Mouse (Mus musculus) spleen, adult 2 months (tissue): ENCODE results near the gene Plekhg5.

Experiments
- CTCF ChIP-seq: fragments of 200-500 bp; IDR thresholded peaks from 2 replicates; pipeline ENCODE4 v1.5.1; 2011; ENCODE audit warnings: mild to moderate bottlenecking, inconsistent platforms; ENCODE audit not compliant: insufficient read depth, insufficient read length, insufficient replicate concordance; ENCODE audit errors: extremely low read depth
- POLR2A ChIP-seq: fragments of 200-500 bp; IDR thresholded peaks from 2 replicates; pipeline ENCODE4 v1.6.1; 2011; ENCODE audit warnings: low read depth, low read length, inconsistent platforms

DNA sequence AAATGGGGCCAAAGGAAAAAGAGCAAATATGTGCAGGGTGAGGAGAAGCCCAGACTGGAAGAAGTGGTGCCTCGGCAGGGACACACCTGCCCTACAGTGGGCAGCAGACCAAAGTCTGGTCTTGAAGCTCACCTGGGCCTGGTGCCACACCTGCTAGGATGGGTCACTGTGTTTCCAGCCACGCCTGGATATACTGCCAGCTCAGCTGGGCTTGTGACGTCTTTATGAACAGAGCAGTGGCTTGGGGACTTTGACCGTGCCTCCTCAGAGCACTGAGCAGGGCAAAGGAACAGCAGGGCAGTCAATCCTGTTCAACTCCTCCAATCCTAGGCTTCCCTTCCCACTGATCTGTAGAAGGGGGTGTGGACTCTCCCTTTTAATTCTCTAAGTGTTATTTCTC, 88.5 kb downstream of the Plekhg5 start:
- TF ChIP-seq CTCF (no peak), POLR2A (no peak)
